Mouse (Mus musculus): ENCODE measurements around the gene Olfr168. TPM values are rescaled to one million over a fixed set of nuclear protein-coding genes. Genes with fewer than 3 reads are reported as not detected.

The Olfr168 gene
- not detected in 2 replicates for polyA plus RNA-seq (2012; rRNA removed; ENCODE audit: low replicate concordance)

DNA sequence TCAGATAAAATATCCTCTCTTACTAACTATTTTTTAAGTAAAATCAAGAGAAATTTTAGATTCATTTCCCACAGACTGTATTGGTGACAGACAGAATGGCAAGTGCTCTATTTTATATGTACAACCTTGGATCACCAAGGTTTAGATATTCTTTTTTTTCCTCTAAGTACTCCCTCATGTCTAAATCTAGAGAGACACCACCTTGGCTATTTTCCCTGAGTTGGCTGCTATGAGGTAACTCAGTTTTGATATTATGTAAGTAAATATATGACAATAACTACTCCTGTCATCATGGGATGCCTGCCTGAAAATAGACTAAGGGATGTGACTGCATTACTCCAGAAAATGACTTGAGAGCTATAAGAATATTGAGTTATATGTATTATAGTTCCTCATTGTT is at the start of gene Olfr168:
Gene Olfr168, minus strand, starts transcription at position 101 of the 400 bp plus-strand sequence.

DNA sequence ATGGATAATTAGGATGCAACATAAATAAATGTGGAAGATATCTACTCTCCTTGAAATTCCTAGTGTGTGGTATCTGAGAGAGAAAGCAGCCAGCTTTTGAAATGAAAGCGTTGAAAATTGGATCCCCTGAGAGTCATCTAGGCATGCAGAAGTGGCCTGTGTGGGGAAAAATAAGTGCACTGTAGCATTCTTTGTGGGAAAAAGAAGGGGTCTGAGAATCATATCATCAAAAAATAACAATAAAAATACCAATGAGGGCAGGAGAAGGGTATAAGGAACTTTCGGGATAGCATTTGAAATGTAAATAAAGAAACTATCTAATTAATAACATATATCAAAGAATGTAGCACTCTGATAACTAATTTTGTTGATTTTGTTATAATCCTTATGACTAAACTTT is 36.4 kb upstream of the Olfr168 start, which contains the start of gene Olfr169:
Gene Olfr169, minus strand, starts transcription at position 101 of the 400 bp plus-strand sequence.

DNA sequence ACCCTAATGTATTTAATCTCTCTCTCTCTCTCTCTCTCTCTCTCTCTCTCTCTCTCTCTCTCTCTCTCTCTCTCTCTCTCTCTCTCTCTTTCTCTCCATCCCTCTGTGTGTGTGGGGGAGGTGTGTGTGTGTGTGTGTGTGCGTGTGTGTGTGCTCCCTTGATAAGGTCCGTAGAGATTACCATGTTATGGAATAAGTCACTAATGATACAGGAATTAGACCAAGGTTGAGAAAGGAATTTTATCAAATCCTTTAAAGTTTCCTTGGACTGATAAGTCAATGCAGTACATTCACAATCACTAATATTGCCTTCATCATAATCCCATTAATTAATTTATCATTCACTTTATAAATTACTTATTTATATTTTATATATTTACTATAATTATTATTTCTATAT is 13.2 kb downstream of the Olfr168 start, which contains the start of gene Olfr167:
Gene Olfr167, minus strand, starts transcription at position 101 of the 400 bp plus-strand sequence.

DNA sequence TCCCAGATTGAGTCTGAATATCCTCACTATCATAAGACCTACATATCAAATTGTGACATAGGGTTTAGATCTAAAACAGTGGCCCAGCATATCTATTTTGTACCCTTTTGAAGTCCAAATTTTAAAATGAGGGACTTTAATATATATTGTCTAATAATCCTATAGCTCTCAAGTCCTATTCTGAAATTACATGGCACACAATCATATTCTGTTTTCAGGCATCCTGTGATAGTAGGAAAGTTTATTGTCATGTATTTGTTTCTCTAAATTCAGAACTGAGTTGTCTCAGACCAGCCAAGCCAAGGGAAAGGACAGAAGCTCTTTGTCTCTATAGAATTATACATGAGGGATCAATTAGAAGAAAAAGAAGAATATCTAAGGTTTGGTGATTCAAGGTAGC is 52.0 kb downstream of the Olfr168 start, which contains the start of gene Olfr166:
Gene Olfr166, plus strand, starts transcription at position 301 of the 400 bp plus-strand sequence.

Other genes with a start within 250 kb of the Olfr168 start
- gene Olfr164, start 221.5 kb downstream of the Olfr168 start, polyA plus RNA-seq (2012; rRNA removed; ENCODE audit: low replicate concordance) = not detected in 2 replicates
- not detected in 2 replicates for gene Olfr165, start 112.4 kb downstream of the Olfr168 start, polyA plus RNA-seq (2012; rRNA removed; ENCODE audit: low replicate concordance)
- gene Olfr166, start 51.9 kb downstream of the Olfr168 start, polyA plus RNA-seq (2012; rRNA removed; ENCODE audit: low replicate concordance) = not detected in 2 replicates
- gene Olfr167, start 13.3 kb downstream of the Olfr168 start, polyA plus RNA-seq (2012; rRNA removed; ENCODE audit: low replicate concordance) = not detected in 2 replicates
- not detected in 2 replicates for gene Olfr169, start 36.3 kb upstream of the Olfr168 start, polyA plus RNA-seq (2012; rRNA removed; ENCODE audit: low replicate concordance)
- gene Olfr170, start 76.3 kb upstream of the Olfr168 start, polyA plus RNA-seq (2012; rRNA removed; ENCODE audit: low replicate concordance) = not detected in 2 replicates
- gene Olfr171, start 94.4 kb upstream of the Olfr168 start, polyA plus RNA-seq (2012; rRNA removed; ENCODE audit: low replicate concordance) = not detected in 2 replicates
- not detected in 2 replicates for gene Lamp3, start 170.8 kb upstream of the Olfr168 start, polyA plus RNA-seq (2012; rRNA removed; ENCODE audit: low replicate concordance)
- 0.16 and 0.95 TPM in 2 replicates for gene B3gnt5, start 224.7 kb upstream of the Olfr168 start, polyA plus RNA-seq (2012; rRNA removed; ENCODE audit: low replicate concordance)